Mouse (Mus musculus): ENCODE measurements around the gene Gm11563.

DNA sequence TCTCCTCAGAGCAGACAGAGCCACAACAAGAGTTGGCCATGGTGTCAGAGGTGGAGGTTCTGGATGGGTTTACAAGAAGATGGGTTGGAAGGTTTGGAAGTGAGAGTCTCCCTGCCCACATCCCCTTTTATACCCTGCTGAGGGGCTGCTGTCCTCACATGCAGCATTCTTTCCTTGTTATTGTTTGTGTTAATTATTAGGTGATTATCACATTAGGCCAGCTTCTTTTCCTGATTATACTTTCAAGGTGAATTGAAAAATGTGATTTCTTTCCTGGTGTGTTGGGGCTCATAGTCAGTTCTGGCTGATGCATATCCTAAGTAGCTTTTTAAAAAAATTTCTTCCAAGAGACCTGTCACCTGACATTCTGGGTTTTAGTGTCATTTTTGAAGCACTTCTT, 7.1 kb upstream of the Gm11563 start, which contains the start of gene Krtap4-6:
- TF ChIP-seq CTCF (IDR thresholded peaks at IDR 0.05; ENCODE audit: extremely low read depth, insufficient read depth, insufficient read length, insufficient replicate concordance) (no peak), POLR2A (IDR thresholded peaks at IDR 0.05; ENCODE audit: low read depth, low read length) (no peak)

Data from spleen, adult 2 months (tissue).